Mouse (Mus musculus) T-helper 2 cell (primary cell): ENCODE data around the gene Clic6.

Source experiments
- in situ Hi-C: fragments of 300-600 bp; cut with MboI, MseI; formaldehyde crosslinking; loops from one replicate; pipeline ENCODE4 v1.15.1; 2025; ENCODE audit warnings: high pct_unique_total_duplicates

Clic6 gene

DNA sequence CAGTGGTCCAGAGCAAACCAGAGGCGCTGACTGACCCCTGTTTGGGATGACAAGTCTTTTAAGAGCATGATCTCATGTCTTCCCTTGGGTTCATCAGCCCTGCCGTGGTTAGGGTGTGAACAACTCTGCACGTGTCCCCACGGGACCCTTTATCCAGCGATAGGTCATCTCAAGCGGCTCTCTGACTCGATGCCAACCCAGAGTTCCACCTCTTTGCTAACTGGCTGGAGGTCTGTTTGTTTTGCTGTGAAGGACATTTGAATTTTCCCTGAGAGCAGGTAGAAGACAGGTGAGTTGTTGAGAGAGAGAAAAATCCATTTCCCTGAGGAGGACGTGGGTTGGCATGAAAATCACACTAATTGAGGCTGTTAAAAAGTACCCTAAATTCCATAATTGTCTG, 37.8 kb downstream of the Clic6 start:
- in situ Hi-C loops = no loop called here

DNA sequence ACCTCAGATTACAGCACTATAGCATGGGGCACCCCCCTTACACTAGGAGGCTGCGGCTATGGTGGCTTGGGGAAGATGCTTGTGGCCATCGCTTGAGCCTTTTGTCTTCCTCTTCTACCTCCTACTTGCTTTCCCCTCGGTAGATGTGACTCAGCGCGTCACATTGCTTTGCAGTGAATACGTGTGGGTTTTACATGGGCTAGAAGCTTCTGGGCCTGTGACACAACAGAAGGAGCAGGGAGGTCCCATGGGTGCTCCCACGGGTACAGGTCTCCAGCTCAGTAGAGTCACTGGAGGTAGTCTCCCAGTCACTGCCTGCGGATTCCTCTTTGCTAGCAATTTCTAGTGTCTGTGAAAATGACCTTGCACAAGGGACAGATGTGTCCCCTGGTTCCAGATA, 39.1 kb downstream of the Clic6 start:
- in situ Hi-C loops = no loop called here

DNA sequence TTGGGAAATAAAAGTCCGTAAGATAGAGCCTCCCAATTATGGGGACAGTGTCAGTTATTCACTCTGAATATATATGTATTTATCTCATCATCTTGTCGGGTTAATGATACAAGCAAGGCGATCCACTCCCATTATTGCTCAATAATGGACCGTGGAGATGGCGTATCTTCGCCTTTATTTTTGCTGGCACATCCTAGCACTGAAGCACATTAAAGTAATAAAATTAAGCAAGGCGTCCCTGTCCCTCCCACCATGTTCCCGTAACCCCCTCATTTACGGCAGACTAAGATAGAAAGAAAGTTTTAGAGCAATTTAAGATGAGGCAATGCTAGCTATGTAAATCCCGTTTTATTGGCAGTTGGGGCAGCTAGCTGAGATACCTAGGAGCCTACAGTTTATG, 40.4 kb downstream of the Clic6 start:
- in situ Hi-C loops = no loop called here

DNA sequence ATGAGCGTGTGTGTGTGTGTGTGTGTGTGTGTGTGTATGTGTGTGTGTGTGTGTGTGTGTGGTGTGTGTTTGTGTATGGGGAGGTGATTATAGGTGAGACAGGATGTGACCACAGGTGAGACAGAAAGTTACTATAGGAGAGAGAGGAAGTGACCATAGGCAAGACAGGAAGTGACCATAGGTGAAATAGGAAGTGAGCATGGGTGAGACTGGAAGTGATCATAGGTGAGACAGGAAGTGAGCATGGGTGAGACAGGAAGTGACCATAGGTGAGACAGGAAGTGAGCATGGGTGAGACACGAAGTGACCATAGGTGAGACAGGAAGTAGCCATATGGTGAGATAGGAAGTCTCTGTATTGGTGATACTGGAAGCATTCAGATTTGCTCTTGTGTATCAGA, 49.7 kb downstream of the Clic6 start:
- in situ Hi-C loops = no loop called here

DNA sequence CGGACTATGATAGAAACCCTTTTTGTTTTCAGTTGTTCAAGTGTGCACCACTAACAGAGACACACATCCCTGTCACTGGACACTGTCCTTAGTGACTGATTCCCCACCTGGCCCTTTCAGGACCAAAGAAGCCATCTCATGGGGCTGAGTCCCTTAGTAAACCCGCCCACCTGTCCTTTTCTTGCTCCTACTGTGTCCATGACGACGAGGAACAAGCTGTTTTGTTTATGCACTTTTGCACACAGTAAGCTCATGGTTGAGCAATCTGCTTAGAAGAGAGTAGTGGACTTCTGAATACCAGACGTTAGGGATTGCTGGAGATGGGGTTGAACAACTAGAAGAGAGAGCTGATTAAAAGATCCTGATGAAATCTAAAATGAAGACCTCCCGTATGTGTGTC, 52.8 kb downstream of the Clic6 start:
- in situ Hi-C loops = no loop called here

DNA sequence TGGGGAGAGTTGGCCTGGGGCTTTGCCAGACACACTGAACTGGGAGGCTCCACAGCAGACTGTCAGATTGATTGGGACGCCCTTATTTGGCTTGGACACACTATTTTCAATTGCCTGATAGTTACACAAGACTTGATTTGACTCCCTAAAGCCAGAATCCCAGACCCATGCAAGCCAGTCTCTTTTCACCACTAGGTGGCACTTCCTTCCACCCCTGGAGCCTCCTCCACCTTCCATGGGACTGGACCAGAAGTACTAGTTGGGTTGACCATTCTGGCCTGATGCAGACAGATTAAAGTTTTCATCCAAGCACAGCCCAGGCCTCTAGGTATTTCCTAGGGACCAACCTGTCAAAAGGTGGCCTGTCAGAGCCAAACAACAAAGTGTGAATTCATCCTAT, 58.7 kb downstream of the Clic6 start:
- in situ Hi-C loops = no loop called here

DNA sequence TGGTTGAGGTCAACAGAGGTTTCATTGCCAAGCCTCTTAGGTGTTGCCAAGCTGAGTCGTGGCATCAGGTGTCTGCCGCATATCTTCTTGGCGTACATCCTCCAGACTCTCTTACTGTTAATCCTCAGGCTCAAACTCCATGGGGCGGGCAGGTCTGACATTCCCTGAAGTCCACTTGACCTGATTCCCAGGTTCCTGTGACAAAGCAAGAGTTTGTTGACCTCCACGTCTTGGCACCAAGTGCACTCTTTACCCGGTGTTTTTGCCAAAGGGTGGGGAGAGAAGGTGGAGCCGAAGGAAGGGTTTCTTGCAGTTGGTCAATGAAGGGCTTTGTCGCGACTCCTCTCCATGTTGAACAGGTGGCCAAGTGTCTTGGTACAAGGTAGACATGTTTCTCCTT, 63.1 kb downstream of the Clic6 start:
- in situ Hi-C loops = no loop called here

DNA sequence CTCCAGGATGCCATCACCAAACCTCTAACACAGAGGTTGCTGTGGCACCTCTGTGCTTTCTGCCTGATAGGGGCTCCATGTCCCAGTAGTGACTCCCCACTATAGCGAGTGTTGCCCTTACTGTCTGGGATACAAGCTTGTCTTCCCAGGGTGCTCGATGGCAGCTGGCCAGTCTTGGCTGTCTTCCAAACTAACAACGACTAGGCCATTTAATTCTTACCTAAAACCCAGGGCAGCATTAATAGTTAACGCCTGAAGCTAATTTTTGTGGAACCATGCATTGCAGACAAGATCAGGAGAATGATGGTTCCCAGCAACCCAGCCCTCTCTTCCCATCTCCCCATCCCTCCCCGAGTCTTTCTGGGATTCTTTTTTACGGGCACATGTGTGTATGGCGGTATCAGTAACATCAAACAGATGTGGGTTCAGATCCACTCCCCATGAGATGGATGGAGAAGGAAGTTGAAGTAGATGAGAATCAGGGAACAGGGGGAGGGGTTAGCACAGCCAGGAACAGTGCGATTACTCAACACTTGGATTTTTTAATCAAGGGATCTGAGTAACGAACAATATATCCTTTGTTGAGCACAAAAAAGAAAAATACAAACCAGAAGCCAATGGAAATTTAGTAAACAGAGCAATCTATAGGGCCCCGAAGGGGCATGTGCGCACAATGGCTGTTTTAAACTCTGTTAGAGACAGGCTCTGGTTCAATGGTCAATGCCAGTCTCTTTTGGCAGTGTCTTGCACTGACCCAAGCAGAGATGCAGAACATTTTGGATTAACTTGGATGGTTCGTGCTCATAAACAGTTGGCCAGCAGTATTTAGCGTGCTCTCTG, 66.0 kb downstream of the Clic6 start:
- in situ Hi-C loops = no loop called here

DNA sequence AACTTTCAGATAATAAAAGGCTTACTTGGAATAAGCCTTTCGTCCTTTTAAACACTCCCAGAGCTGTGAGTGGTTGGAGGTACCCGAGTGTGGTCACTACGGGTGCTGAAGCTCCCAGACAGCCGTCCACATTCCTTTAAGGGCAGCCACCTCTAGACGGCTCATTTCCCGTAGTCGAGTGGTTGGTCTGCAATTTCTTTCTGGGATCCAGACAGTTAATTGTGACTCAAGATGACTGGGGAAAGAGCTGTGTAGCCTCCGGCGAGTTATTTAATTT, 66.5 kb downstream of the Clic6 start:
- in situ Hi-C loops = no loop called here

DNA sequence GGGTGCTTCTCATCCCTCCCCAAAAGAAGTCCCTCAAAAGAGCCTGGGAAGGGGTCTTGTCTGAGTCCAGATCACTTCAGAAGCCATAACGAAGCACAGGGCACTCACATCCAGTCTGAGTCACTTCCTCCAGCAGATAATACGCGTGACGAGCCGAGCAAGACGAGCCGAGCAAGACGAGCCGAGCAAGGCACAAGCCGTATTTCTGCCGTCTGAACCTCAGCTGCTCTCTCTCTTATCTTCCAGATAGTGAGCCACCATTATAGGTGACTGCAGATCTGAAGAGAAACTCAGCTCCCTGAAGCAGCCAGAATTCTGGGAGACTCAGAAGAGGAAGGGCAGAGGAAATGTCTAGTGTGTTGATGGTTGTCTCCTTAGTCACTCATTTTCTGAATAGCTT, 67.3 kb downstream of the Clic6 start:
- in situ Hi-C loops = no loop called here

DNA sequence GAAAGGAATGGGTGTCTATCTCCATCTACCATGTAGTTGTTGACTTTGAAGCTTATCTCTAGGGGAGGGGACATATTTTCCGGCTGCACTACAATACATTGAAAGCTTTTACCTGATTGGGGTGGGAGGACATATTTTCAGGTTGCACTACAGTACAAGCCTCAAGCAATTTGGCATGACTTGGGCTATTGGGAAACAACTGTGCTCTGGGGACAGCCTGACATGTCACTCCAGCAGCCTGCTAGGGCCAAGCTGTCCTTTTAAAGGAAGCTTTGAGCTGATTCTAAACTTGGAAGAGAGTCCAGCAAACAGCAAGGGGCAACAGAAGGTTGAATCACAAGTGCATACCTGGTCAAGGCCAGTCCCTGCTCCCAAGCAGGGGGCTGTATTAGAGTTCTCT, 69.5 kb downstream of the Clic6 start:
- in situ Hi-C loops = loop anchor here (5.0 kb wide), 1 partner anchor 737 kb away; no protein-coding TSS in a partner anchor

DNA sequence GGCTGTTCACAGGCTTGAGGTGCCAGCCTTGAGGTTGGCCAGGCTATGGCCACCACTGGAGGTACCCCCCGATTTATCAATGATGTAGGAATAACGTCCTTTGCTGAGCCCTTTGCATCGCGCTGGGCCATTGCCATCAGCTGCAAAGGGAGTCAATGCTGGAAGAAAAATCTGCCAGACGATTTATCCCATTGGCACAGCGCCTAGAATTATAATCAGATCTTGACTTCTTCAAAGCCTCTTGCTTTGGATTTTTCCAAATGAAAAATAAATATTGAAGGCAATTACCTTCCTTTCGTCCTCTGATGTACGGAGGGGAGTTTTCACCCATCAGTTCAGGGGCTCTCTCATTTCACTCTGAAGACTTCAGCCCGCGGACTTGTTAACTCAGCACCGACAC, 79.8 kb downstream of the Clic6 start:
- in situ Hi-C loops = no loop called here

DNA sequence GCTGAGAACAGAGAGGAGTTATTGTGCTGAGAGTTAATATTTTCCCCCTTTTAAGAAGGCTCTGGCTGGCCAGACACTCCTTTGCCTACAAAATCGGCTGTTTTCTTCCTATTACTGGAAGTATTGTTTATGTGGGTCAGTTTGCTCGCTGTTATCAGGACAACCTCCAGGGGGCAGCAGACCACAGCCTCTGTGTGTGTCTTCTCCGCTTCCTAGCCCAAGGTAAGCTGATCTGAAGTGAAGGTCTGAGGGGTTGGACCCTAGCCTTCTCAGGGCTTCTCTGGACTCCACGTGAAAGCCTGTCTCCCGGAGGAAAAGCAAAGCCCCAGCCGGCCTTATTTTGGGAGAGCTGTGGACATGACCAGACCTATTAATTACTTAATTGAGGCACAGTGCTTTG, 80.2 kb downstream of the Clic6 start:
- in situ Hi-C loops = no loop called here

DNA sequence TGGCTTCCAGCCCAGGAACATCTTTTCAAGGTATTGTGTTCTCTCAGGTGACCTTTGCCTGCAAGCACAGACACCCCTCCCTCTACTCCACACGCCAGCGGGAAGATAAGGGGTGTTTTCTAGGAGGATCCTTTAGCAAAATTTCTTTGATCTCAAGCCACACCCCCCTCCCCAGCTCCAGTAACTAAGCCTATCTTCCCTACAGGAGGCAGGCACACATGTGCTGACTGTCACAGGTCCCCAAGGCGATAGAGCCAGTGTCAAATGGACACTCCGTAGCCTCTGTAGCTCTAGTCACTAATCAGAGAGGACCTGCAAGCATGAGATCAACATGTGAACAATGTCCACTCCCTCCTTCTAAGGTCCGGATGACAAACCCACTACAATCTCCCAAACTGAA, 80.6 kb downstream of the Clic6 start:
- in situ Hi-C loops = no loop called here

DNA sequence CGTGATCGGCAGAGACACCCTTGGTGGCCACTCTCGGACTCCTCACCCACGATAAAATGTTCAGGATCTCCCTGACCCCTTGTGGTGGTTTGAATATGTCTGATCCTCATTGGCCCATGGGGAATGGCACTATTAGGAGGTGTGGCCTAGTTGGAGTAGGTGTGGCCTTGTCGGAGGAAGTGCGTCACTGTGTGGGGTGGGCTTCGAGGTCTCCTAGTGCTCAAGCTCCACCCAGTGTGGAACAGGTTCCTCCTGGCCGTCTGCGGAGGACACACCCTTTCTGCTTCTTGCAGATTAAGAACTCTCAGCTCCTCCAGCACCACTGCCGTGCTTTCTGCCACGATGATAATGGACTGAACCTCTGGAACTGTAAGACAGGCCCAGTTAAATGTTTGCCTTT, 85.7 kb downstream of the Clic6 start:
- in situ Hi-C loops = no loop called here

DNA sequence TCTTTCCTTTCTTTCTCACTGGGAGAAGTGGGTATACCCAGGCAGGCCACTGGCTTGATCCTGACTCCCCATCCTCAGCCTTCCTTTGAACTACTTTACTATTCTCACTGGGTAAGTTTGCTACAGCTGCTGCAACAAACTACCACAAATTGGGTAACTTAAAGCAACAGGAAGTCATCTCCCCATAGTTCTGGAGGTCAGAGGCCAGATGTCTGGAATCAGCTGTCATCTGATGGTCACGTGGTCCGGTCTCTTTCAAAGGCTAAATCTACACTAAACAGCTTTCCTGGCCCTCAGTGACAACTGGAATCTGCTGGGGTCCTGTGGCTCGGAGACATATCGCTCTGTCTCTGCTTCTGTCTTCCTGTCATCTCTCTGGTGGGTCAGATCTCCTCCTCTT, 87.7 kb downstream of the Clic6 start:
- in situ Hi-C loops = no loop called here

DNA sequence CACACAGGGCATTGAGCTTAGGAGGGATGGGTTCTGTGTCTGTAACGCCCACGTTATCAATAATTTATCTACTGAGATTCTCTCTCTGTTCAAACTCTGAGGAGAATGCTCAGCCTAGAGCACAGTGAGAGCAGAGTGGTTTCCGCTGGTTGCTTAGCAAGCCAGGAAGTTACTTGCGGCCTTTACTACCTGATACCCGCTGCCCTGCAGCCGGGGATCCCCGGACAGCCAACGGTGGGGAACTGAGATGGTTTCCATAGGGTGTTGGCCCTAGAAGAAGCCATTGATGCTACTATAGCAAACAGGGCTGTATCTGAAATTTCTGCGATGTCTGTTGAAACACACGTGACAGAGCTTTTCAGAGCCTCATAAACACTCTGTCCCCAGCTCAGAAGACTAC, 90.3 kb downstream of the Clic6 start:
- in situ Hi-C loops = no loop called here

DNA sequence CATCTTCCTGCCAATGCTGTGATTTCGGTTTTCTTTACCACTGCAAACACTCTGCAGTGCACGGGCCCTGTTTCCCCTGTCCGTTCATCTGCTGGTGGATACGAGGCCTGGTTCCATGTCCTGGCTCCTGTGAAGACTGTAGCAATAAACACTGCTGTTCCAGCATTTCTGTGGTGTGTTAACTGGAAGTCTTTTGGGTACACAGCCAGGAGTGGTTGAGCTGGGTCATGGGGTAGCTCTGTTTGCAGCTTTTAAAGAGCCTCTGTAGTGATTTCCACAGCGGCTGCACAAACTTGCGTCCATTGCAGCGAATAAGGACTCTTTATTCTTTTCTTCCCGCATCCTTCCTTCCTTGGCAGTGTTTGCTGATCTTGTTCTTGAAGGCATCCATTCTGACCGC, 91.8 kb downstream of the Clic6 start:
- in situ Hi-C loops = no loop called here

DNA sequence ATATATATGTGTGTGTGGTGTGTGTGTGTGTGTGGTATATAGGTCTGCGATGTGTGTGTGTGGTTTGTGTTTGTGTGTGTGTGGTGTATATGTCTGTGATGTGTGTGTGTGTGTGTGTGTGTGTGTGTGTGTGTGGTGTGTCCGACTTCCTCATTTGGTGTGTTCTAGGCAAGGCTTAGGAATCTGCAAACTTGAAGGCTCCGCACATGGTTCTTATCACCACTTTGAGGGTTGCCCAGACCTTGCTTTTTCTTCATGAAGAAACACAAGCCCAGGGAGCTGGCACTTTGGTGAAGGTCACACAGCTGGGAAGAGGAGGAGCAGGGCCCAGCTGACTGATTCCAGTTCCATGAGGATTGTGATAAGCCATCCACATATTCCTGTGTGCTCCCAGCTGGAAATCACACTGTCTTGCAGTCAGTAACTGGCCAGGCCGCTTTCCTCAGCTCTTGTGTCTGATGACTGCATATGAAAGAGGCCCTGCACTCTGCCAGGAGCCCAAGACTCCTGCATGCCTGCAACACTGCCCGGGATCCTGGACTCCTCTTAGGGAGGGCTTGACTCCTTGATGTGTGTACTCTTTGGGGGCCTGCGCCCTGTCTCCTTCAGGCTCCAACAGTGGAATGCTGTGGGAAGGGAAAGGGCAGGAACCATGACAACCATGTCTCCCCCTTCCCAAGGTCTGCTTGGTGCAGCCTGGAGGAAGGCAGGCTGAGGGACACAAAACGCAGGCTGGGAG, 93.5 kb downstream of the Clic6 start:
- in situ Hi-C loops = no loop called here

DNA sequence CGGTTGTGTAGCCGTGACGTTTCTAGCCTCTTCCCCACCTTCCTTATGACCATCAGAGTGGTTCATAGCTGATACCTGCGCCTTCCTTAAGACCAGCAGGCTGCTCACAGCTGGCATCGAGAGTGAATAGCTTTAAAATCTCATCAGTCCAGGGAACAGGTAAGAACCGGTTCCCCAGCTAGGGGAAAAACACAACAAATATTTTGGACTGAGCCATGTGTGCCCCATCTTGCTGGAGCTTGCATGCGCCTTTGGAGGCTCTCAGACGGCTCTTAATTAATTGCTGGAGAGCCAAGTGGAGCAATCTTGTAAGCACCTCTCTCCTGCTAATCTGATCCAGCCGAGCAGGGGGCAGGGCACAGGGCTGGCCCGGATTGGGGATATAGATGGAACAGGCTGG, 95.4 kb downstream of the Clic6 start:
- in situ Hi-C loops = no loop called here

DNA sequence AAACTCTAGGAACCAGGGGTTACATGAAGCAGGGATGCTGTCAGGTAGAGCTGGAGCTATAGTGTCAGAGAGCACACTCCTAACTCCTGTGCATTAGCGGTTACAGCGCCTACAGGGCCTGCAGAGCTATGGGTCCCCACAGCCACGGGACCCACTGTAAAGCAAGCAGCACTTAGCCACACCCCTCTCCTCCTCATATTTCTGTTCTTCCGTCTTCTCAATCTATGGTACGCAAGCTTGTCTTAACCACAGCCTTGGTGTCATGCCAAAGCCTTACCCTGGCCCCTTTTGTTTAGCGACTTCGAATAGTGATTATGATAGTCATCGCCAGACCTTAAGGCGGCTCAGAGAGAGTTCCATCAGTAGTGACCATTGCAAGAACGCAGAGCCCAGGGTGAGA, 96.2 kb downstream of the Clic6 start:
- in situ Hi-C loops = no loop called here

DNA sequence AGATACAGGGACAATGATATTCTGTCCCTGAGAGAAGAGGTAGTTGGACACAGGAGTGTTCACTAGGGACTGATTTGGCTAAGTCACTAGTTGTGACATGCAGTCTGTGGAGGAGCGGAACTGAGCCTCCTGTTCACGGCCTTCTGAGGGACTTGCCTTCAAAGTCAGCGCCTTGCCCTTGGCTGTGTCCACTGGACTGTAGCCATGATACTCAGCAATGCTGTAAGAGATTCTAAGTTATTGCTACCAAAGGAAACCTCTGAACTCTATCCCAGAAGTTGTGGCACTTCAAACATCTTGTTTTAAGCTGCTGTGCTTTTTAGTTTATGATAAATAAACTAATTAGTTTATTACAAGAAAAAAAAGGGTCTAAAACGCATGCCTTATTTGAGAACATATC, 102.3 kb downstream of the Clic6 start:
- in situ Hi-C loops = no loop called here
